Mouse (Mus musculus) left cerebral cortex, adult 8-10 months (tissue): Measurements from ENCODE around the gene Parp4. TPM values are rescaled to one million over a fixed set of nuclear protein-coding genes. Genes with fewer than 3 reads are reported as not detected.

Experiments
- DNase-seq, 2 experiments: peaks; one replicate each; pipeline ENCODE4 v3.0.0; 2022; ENCODE audit warnings: low spot score in 2 of 2
- total RNA-seq, 4 experiments: library from RNA; stranded (reverse); gene quantifications; 2 replicates each; pipeline ENCODE4 v1.2.4; 2022

Gene Parp4
- 1 to 10 TPM; 7.1 to 8.6 (median 7.6) TPM for total RNA-seq

DNA sequence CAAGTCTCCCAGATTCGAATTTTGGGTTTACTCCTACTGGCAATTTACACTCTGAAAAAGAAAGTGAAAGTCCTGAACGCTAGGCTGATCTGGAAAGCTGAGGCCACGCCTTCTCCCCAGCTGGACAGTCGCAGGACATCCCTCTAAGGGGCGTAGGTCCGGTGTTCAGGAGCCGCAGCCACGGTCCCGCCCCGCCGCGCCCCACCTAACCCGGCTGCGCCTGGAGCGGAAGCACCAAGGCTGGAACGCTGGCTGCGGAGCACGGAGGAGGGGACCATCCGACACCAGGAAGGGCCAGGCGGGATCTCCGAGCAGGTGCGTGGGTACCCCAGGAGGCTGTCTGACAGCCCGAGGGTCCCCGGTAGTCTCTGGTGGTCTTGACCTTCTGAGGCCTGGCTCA, at the start of gene Parp4, which contains the start of gene Cenpj:
Gene Parp4, plus strand, starts transcription at position 204 of the 400 bp plus-strand sequence.
Gene Cenpj, minus strand, starts transcription at position 10 of the 400 bp plus-strand sequence.
- DNase-seq: peak; percentile 43 to 45

DNA sequence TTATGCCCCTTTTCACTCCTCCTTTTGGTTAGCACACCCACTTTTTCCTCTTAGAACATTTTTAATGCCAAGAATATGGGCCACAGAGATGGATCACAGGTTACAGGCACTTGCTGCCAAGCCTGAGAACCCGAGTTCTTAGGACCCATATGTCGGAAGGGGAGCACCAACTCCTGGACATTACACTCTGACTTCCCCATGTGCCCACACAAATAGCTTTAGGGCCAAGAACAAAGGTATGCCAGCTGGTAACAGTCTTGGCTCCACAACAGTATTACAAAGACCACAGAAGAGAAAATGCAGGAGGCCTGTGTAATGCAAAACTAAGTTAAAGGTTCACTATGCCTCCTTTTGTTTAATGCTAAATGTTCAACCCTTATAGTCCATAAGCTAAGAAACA, 44.6 kb upstream of the Parp4 start:
- no peak for DNase-seq

DNA sequence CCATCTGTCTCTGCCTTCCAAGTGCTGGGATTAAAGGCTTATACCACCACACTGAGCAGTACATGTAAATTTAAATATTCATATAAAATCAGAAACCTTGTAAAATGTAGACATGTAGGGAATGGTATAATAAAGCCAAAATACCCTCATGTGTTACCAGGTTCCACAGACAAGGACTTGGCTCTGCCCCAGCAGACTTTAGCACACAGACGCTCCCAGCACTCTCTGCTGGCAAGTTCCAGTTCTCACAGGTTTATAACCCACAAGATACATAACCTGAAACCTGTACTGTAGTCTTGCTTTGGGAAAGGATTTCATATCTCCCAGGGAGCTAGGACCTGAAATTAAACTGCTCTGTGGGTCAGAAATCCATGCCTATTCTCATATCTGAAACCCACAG, 30.5 kb upstream of the Parp4 start:
- no peak for DNase-seq

- no peak for DNase-seq
Observed at GRCm38 (mm10) chr14:56545491-56545890, 29.9 kb upstream of the Parp4 start.

DNA sequence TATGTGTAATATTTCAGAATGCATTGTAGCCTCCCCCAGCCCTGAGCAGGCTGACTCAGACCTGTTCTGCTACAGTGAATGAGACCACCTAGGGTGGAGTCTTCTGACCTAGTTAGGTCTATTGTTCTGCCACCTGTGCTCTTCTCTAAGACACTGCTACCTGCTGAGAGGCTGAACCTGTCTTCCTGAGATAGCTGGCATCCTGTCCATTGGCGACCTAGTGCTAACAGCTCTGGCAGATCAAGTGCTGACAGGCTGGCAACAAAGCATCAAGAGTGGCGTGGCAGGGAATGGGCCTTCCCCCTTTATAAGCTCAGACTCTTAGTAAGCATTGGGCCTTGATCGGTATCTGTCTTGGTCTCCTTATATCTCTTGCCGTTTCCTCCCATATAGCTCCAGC, 24.5 kb upstream of the Parp4 start:
- DNase-seq: no peak

- DNase-seq: no peak
Observed at GRCm38 (mm10) chr14:56552924-56553323, 22.5 kb upstream of the Parp4 start.

DNA sequence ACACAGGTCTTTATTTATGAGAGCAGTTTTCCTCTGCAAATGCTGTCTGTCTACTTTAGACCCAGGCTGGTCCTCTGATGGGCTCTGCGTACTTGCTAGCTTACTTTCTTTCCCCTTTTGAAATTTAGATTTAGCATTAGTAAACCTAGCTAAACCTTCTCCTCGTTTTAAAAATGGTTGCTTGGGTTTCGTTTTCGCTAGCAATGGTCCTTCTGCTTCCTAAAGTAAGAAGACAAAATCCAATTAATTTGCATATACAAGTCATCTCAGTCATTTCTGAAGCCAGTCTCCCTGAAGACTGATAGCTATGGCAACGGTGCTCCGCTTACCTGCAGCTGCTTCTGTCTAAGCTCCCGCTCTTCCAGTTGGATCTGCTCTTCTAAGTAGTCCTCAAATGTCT, 22.1 kb upstream of the Parp4 start:
- DNase-seq: no peak

GRCm38 (mm10) chr14:56554716-56555115, 20.7 kb upstream of the Parp4 start:
- no peak for DNase-seq

GRCm38 (mm10) chr14:56559134-56559533, 16.3 kb upstream of the Parp4 start:
- no peak for DNase-seq

DNA sequence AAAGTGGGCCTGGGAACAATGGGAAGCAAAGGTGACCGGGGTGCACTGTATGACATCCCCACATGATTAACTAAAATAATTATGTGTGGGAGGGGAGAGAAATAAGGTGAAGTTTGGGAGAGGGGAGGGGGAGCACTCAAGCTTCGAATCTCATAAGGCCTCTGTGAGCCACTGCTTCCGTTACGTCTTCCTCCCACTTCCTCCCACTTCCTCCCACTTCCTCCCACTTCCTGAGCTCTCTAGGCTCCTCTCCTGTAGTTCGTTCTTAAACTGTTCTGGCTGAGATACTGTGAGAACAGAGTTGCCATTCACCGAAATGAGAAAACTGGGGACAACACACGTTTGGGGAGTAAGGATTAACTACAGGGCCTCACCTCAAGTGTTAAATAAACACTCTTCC, 7.9 kb upstream of the Parp4 start:
- DNase-seq: no peak

GRCm38 (mm10) chr14:56569041-56569440, 6.4 kb upstream of the Parp4 start:
- DNase-seq: no peak

DNA sequence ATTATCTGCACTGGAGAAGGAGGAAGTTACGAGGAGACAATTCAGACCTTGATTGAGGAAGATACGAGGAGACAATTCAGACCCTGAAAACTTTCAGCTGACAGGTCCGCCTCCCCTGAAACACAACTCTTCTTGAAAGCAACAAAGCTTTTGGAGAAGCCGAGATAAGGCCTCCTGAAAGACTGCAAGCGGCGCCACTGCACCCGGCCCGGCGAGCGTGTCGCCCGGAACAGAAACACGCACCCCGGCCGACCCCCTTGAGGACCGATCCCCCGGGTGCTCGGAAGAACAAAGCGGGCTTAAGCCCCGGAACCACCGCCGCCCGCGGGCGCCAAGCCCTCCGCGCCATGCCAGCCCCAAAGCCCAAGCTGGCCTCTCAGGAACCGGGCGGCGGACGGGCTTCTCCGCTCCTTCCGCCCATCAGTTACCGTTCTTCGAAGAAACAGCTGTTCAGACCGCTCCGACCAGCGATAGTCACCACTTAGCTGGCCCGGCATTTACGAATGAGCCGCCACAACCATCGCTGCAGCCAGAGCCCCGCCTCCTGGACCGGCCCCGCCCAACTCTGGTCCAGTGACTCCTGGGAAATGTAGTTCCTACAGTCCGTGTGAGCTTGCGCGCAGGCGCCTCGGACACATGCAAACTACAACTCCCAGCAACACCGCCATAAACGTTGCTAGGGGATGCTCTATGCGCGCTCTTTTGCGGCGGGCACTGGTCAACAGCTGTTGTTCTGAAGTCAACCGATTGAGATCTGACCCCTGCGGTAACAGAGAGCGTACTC, 3.9 kb upstream of the Parp4 start:
- DNase-seq: peak; percentile 82 to 96

DNA sequence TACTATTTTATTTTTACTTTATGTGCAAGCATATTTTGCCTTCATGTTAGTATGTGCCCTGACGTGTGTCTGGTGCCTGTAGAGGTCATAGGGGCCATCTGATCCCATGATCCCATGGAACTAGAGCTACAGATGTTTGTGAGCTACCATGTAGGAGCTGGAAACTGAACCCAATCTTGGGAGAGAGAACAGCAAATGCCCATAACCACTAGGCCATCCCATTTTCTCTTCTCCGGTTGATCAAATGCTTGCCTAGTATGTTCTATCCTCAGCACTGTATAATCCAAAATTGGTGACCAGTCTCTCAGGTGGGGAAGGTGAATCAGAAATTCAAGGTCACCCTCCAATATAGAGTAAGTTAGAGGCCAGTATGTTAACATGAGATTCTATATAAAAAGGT, 2.9 kb upstream of the Parp4 start:
- DNase-seq: no peak

DNA sequence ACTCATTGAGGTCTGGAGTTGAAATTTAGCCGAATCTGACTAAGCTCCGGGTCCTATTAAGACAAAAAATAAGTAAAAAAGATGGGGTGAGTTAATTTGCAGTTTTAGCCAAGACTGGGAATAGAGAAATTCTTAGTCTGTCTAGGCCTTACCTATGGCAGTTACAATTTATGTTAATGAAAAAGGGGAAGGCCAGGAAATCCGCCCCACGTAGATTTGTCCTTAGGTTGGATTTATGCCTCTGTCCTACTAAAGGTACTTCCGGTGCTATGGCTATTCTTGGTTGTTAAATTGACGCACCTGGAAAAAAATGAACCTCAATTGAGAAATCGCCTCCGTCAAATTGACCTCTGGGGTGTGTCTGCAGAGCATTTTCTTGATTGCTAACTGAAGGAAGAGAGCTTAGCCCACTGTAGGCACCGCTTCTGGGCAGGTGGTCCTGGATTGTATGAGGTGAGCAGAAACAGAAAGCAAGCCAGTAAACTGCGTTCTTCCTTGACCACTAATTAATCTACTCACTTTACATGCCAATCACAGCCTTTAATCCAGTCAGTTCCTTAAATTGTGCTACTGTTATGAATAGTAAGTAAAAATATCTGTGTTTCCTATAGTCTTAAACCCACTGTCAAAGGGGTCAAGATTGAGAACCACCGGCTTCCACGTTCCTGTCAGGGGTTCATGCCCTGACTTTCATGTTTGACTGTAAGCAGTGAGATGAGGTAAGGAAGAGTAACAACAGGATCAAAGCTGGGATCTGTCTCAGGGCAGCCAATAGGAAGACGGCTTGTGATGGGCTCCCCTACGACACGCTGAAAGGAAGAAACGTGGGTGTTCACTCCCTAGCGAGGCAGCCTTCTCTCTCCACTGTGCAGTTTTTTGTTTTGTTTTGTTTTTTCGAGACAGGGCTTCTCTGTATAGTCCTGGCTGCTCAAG, 816 bp downstream of the Parp4 start:
- no peak for DNase-seq

GRCm38 (mm10) chr14:56579011-56579410, 3.6 kb downstream of the Parp4 start:
- no peak for DNase-seq

DNA sequence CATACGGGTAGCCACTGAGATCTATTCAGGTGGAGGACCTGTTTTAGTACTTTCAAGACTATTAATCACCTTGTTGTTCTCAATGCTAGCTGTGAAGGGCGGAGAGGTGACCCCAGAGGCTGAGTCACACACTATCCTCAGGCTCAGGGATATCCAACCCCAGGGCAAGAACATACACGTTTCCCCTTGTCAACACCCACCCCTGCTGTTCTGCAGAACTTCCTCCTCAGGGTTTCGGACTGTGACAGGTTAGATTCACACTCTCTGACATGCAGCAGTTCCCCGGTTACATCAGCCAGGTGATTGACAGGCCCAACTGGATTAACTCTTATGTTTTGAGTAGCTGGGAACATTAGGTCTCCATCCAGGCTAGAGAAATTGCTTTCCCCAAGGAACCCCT, 5.7 kb downstream of the Parp4 start:
- DNase-seq: no peak

GRCm38 (mm10) chr14:56582294-56582693, 6.9 kb downstream of the Parp4 start:
- DNase-seq: no peak

DNA sequence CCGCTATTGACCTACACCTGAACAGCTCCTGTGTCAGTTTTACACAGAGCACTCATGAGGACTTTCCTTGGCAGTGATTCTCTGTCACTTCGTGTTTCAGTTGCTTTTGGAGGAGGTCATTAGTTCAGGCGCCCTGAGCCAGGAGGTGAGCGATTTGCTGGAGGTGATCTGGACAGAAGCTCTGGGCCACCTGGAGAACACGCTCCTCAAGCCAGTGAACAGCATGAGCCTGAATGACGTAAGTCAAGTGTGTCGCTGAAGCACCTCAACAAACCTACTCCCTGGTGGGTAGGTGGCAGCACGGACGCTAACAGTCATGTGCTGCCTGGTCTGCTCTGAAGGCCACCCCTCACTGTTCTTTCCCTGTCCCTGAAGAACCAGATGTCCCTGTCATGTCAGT, 16.8 kb downstream of the Parp4 start:
- DNase-seq: no peak

- DNase-seq: no peak
Observed at GRCm38 (mm10) chr14:56594811-56595210, 19.4 kb downstream of the Parp4 start.

GRCm38 (mm10) chr14:56598759-56599158, 23.3 kb downstream of the Parp4 start:
- no peak for DNase-seq

GRCm38 (mm10) chr14:56602069-56602468, 26.6 kb downstream of the Parp4 start:
- DNase-seq: no peak

DNA sequence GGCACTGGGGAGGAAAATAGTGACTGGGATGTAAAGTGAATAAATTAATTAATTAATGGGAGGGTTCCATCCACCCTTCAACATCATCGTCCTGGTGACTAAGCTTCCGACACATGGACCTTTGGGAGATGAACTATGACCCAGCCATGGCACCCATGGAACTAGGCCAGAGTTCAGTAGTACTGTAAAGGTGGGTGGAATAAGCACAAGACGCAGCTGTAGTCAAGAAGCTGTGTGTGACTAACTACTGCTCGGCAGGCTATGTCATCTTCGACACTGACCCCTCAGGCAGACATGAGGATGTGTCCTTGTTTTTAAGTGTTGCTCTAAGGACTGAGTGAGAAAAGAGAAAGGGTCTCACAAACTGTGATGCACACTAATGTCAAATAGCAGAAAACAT, 29.0 kb downstream of the Parp4 start:
- DNase-seq: no peak
